Mouse (Mus musculus) G1E-ER4 (cell line): ENCODE results near the gene Vtcn1. TPM values are rescaled to one million over a fixed set of nuclear protein-coding genes. Genes with fewer than 3 reads are reported as not detected.

ENCODE experiments used
- GATA1 ChIP-seq: IDR thresholded peaks from one replicate; pipeline ENCODE4 v1.8.0; 2012; ENCODE audit warnings: low read length, inconsistent platforms
- polyA plus RNA-seq: library from polyadenylated mRNA; stranded (reverse); fragments of >175 nt; gene quantifications from 2 replicates; pipeline ENCODE4 v1.2.3, GENCODE M21; 2012

The Vtcn1 gene
- polyA plus RNA-seq, 1 experiment = not detected

- TF ChIP-seq GATA1 = no peak
Observed at GRCm38 (mm10) chr3:100892383-100893335, 67.4 kb downstream of the Vtcn1 start.

GRCm38 (mm10) chr3:100895500-100895899, 70.2 kb downstream of the Vtcn1 start:
- no peak for TF ChIP-seq GATA1

- TF ChIP-seq GATA1 = no peak
Observed at GRCm38 (mm10) chr3:100906128-100906527, 80.9 kb downstream of the Vtcn1 start.

GRCm38 (mm10) chr3:100906916-100907315, 81.7 kb downstream of the Vtcn1 start:
- no peak for TF ChIP-seq GATA1

- TF ChIP-seq GATA1 = no peak
Observed at GRCm38 (mm10) chr3:100908594-100908993, 83.3 kb downstream of the Vtcn1 start.

GRCm38 (mm10) chr3:100910621-100911020, 85.4 kb downstream of the Vtcn1 start:
- no peak for TF ChIP-seq GATA1

- no peak for TF ChIP-seq GATA1
Observed at GRCm38 (mm10) chr3:100911026-100911425, 85.8 kb downstream of the Vtcn1 start.

GRCm38 (mm10) chr3:100911498-100912213, 86.4 kb downstream of the Vtcn1 start:
- no peak for TF ChIP-seq GATA1

GRCm38 (mm10) chr3:100916844-100917243, 91.6 kb downstream of the Vtcn1 start:
- TF ChIP-seq GATA1 = no peak

- no peak for TF ChIP-seq GATA1
Observed at GRCm38 (mm10) chr3:100920611-100921140, 95.4 kb downstream of the Vtcn1 start.

- TF ChIP-seq GATA1 = no peak
Observed at GRCm38 (mm10) chr3:100921825-100922505, 96.7 kb downstream of the Vtcn1 start, which contains the start of gene Trim45. Gene Trim45 (plus strand): TSS chr3:100922202.

GRCm38 (mm10) chr3:100922506-100923375, 97.5 kb downstream of the Vtcn1 start:
- TF ChIP-seq GATA1 = no peak

GRCm38 (mm10) chr3:100924065-100924732, 98.9 kb downstream of the Vtcn1 start:
- no peak for TF ChIP-seq GATA1

- no peak for TF ChIP-seq GATA1
Observed at GRCm38 (mm10) chr3:100925176-100925575, 99.9 kb downstream of the Vtcn1 start.
